Mouse (Mus musculus): Measurements from ENCODE around the gene Wdr38.
A peak's percentile ranks its signal among the peaks of the same experiment; 100 is the strongest.

The Wdr38 gene

DNA sequence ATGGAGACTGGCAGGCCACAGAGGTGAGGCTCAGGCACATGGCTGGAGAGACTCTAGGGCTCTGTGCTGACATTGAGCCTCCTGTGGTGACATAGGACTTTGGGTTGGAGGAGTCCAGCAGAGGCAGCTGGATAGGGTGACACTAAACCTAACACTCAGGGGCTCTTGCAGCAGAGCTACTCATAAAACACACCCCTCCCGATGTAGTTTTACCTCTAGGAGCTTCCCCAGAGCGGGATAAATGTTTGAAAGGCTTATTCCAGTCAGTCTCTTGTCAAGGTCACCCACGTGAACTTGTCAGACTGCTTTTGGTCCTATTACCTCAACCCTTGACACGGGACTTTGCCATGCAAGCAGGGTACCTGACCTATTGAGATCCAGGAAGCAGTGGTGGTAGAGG is 2.1 kb downstream of the Wdr38 start:
- DNase-seq, result no peak

DNA sequence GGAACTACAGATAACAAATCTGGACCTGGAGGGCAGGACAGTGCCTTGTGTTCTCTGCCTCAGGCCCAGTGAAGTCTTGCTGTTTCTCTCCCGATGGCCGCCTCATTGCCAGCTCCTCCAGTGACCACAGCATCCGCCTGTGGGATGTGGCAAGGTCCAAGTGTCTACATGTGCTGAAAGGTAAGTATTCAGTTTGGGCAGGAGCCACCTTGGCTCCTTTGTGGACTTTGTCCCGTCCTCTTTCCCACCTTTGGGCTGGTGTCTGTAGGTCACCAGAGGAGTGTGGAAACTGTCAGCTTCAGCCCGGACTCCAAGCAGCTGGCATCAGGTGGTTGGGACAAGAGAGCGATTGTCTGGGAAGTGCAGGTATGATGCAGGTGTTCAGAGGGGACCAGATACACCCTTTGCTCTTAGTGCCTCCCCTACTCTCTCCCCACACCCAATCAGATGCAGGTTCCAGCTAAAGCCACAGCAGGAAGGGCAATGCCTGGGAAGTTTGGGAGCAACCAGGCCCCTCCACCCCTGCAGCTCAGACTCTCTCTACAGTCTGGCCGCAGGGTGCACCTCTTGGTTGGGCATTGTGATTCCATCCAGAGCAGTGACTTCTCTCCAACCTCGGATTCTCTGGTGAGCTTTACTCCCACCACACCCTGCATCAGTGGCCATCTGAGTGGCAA is 2.8 kb downstream of the Wdr38 start:
- peak; percentile 89 for DNase-seq

DNA sequence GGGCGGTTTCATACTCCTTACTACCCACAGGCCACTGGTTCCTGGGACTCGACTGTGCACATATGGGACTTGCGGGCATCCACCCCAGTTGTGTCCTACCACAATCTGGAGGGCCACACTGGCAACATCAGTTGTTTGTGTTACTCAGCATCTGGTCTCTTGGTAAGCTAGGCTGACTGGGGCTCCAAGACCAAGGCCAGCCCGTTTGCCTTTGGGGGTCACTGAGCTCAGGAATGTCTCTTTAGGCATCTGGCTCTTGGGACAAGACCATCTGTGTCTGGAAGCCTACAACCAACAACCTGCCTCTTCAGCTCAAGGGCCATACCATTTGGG is 3.3 kb downstream of the Wdr38 start:
- peak; percentile 86 for DNase-seq

DNA sequence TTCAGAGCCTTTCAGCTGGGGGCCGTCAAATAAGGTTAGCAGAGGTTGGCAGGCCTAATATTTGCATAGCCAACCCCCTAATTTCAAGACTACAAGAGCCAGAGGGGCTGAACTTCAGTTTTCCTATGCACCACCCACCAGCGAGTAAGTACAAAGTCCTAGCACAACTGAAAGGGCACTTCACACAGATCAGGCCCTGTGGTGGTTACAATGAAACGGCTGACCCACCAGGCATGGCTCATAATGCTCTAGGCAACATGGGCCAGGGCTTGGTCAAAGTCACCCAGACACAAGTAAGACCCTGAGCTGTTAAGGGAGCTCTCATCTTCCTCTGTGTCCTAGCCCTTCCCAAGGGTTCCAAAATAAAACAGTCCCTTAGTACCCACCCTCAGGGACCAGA is 4.6 kb downstream of the Wdr38 start:
- peak; percentile 79 for DNase-seq

DNA sequence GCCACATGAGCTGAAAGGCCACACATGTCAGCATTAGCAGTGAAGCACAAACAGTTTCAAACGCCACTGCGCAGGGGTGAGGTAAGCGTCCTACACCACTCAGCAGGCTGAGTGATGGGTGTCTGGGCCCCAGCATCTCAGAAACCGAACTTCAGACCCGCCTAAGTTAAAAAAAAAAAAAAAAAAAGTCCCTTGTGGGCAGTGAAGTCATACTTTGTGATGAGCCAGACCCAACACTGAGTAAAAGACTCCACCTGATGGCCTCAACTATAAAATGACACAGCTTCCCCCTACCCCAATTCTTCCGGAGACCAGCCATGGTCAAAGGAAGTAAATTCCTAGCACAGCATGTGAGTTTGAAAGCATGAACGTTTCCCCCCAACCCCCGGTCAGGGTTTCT is 5.8 kb downstream of the Wdr38 start:
- no peak for DNase-seq

DNA sequence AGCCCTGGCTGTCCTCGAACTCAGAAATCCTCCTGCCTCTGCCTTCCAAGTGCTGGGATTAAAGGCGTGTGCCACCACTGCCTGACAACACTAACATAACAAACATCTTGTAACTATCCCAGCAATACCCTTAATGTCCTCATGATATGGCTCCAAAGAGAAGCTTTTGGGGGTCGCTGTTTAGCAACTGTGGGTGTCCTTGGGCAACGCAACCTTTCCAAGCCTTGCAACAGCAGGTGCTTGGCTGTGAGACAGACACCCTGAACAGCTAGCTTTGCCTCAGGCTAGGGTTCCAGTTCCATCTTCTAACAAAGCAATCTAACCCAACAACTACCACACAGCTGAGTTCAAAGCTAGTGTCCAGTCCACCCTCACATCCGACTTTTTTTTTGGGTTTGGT is 6.2 kb downstream of the Wdr38 start:
- DNase-seq, result peak; percentile 78

DNA sequence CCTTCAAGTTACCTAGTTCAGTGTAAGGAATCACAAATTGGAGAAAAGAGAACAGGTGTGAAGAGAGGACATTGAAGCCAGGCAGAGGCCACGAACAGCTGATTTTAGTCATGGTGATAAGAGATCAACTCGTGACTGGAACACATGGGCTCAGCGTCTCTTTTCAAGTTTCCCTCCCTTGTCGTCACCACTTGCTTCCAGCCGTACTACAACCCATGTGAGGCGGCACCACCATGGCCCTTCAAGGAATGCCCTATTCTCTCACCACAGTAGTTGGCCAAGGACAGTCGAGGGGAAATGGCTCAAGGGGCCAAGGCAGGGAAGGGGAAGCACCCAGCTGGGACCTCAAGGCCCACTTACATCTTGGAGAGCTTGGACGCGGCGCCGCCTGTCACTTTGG is 7.1 kb downstream of the Wdr38 start:
- no peak for DNase-seq

DNA sequence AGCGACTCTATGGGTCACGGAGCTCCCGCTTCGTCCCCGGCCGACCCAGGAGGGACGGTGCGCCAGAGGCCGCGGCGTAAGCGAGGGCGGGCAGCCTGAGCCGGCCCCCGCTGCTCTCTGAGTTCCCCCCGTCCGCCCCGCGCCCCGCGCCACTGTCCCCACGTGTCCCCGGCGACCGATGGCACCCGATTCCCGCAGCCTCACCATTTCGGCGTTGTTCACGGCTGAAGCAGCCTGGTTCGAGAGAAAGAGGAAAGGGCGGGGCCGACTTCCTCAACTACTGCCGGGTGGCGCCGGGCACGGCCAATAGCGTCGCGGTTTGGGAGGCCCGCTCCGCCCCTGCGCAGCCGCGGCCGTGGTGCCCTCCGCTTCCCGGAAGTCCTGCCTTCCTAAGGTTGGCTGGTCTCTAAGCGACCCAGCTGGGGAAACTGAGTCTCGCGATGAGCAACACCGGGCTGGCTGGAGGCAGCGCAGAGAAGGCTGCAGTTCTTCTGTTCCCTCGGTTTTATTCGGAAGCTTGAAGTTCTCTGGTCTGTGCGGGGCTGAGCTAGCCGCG is 7.7 kb downstream of the Wdr38 start, which contains the start of gene Arpc5l:
TSS of gene Arpc5l (plus strand) at position 469 of the 556 bp plus-strand sequence.
- peak; percentile 99 for DNase-seq

DNA sequence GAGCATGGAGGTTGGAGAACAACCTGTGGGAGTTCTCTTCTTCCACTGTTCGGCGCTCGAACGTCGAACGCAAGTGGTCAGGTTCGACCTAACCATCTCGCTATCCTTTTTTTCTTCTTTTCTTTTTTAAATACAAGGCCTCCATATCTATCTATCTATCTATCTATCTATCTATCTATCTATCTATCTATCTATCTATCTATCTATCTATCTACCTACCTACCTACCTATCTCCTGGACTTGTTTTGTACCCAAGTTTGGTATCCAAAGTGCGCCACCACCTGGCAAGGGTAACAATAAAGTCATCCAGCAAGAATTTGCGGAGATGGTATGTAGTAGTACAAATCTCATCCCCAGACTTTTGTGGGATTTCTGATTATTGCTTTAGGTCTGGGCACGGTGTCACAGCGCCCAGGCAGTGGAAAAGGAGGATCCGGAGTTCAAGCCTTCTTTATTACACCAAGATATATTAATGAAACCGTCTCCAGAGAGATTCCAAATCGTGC is 8.4 kb downstream of the Wdr38 start, which contains the start of gene Rpl35:
TSS of gene Rpl35 (minus strand) at position 51 of the 506 bp plus-strand sequence.
- peak; percentile 77 for DNase-seq

DNA sequence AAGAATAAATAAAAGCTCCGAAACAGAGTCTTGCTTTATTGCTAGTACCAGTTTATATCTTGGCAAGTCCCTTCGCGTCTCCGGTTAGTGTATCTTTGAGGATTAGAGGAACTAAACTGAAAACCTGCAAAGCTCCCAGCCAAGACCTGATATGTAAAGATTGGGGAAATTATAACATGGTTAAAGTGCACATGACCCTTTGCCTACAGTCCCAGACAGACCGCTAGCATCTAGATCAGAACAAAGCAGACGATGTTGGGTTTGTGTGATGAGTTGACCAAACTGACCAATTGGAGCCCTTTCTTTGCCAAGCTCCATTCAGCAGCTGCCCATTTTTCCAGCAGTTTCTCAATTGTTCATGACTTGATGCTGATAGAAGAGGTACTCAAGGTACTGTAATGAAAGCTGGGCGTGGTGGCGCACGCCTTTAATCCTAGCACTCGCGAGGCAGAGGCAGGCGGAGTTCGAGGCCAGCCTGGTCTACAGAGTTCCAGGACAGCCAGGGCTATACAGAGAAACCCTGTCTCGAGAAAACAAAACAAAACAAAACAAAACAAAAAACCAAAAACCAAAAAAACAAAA is 9.0 kb downstream of the Wdr38 start:
- peak; percentile 90 for DNase-seq

DNA sequence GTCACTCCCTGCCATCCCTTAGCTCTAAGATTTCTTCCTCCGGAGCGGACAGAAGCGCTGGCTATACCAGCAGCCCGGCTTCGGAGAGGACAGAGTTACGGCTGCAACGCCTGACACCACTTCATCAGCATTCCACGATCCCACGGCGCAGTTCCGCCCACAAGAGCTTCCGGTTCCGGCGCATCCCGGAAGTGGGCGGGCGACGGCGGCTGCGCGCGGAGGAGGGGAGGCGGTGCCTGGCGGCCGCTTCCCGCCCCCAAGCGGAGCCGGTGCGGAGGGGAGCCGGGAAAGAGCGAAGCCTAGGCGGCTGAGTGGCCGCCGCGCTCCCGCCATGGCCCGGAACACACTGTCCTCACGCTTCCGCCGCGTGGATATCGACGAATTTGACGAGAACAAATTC is 10.6 kb downstream of the Wdr38 start:
- DNase-seq, result peak; percentile 99

DNA sequence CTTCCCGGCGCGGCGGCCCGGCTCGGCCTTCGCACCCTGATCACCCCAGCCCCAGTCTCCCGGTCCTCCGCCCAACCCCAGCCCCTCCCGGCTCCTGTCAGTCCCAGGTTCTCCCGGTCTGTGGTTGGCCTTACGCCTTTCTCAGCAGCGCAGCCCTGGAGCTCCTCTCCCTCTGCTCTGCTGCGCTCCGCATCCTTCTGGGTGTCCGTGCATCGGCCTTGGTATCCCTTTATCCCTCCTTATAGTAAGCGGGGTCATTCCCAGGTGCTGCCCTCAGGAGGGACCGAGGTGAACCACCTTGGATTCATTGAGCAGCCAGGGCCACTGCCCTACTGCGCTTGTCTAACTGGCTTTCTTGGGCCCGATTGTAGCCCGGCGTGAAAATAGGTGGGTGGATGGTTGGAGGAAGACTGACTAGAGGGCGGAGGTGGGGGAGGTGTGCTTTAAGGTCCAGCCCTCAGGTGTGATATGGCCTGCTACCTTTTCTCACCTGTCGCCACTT is 11.1 kb downstream of the Wdr38 start:
- no peak for DNase-seq

DNA sequence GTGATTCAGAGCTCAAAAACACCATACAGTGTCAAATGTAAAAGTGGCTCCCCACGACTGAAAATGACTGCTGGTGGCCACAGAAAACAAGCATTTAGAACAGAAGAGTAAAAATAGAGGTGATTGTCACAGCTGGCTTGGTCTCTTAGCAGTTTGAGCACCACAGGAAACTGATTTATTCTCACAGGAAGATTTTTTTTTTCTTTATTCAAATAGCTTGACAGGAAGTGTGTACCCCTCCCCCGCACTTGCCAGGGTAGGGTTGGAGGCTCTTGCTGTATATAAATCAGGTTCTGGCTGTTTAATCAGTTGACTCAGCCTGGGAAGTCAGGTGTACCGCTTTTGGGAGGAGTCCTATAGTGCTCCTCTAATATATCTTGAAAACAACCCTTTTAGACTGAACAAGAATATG is 11.7 kb downstream of the Wdr38 start:
- peak; percentile 93 for DNase-seq

DNA sequence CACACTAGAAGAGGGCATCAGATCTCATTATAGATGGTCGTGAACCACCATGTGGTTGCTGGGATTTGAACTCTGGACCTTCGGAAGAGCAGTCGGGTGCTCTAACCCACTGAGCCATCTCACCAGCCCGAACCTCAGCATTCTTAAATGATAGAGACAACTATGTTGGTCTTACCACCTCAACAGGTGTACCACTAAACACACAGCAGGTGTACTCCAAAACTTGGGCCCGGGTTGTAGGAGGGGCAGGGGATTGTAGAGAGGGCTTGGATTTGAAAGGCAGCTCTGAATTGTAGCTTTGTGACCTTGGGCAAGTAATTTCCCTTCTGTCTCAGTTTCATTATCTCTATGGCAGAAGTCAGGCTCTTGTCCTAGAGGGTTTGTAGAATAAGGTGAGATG is 12.9 kb downstream of the Wdr38 start:
- peak; percentile 87 for DNase-seq

DNA sequence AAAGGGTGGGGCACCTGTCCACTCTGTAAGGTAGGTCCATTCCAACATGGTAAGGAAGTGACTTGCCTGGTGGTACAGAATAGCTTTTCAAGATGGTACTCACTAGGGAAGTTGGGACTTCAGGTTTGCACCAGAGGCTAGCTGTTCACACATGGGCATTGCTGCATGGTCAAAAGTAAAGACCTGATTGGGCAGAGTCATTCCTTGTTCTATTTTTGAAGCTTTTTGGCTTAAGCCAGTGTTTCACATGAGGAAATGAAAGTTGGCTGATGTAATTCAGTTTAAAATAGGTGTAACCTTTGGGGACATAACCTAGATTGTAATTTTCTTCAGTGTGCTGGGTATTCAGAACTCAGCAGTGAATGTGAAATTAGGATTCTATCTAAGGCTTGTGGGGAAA is 14.0 kb downstream of the Wdr38 start:
- peak; percentile 94 for DNase-seq

DNA sequence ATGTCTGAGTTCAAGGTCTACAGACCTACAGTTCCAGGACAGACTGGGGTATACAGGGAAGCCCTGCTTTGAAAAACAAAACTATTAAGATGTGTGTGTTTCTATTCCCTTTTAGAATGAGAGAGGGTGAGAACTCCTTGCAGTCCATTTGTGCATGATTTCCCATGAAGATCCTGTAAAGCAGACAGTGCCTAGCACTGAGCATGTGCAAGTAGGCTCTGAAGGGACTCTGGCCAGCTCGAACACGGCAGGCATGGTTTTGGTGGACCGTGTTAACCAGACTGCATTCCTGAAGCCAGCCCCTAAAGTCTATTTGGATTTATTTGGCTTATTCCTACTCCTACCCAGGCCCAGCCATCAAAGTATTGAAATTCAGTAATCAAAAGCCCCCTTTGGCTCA is 14.7 kb downstream of the Wdr38 start:
- DNase-seq, result peak; percentile 83

DNA sequence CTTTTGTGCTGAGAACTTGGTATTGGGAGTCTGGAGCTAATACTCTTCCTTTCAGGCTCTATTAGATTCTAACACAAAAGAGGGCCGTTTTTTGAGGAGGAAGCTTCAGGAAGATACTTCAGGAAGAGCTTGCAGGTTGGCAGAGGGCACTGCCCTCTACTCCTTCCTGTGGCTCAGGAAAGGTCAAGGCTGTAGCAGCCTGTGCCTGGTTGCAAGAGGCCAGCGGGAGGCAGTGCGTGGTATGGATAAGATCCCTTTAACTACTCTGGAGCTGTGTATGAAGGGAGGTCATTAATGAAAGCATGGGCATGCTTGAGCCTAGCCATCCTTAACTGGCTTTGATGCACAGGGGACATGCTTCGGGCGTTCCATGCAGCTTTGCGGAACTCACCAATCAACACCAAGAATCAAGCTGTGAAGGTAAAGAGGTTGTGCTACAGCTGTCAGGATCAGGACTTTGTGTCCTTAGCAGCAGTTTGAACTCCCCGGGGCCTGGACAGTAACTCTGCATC is 15.5 kb downstream of the Wdr38 start:
- peak; percentile 84 for DNase-seq

DNA sequence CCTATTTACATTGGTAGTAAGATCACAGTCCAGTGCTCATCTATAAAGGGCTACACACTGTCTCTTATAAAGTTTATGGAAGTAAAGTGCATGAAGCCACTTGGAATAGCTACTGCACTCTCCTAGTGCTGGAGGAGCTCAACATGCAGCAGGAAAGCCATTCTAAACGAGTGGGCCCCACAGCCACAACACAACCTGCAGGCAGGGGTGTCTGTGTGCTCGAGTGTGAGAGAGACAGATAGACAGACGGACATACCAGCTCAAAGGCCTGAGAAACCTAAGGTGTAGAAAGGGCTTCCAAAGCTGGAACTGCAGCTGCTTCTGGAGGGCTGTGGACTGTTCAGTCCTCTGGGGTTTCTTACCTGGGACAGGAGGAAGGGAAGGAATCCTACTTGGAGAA is 19.3 kb downstream of the Wdr38 start:
- DNase-seq, result no peak

DNA sequence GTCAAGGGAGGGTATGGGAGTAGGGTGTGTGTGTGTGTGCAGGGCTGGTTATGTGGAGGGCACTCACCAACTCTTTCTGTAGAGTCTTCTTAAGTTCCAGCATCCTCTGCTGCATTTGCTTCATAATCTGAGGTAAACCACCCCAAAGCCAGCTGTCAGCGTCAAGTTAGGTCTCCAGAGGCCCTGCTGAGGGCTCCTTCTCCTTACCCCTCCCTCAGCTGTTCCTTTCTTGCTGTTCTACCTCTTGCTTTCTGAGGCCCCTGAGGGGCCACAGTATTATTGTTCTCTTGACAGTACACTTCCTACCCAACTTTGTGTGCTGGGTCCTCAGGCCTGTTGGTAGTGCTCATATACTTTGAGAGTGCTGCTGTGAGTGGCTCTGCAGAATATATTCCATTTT is 22.7 kb downstream of the Wdr38 start:
- DNase-seq, result no peak

DNA sequence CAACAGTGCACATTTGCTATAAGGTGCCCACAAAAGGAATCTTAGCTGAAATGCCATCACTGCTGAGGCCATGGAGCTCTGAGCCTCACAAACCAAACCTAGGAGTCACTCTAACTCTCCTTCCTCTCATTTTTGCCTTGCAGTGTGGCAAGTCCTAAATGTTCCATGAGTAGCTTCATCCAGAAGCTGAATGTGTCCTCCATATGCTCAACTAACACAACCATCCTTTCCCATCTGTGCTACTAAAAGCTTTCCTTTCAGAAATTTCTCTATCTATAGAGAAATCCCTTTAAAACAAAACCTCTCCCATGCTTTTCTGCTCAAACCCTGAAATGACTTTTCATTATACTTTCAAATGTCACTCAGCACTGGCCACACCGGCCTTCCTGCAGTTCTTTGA is 34.3 kb downstream of the Wdr38 start:
- DNase-seq, result no peak

DNA sequence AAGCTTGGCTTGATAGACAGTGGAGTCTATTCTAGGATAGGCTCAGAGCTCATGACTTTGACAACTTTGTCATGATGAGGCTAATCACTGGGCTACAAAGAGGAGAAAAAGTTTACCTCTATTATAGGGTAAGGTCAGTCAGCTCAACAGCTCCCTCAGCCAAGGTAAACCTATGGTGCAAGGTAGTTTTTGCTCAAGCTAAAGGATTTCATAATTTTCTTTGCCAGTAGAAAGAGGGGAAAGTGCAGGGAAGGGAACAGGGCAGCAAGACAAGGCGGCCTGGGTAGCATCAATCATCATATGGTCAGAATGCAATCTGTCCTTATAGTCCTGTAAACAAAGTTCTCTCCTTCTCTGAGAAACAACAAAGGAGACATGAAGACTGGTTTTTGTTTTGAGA is 42.9 kb downstream of the Wdr38 start:
- peak; percentile 46 for DNase-seq

DNA sequence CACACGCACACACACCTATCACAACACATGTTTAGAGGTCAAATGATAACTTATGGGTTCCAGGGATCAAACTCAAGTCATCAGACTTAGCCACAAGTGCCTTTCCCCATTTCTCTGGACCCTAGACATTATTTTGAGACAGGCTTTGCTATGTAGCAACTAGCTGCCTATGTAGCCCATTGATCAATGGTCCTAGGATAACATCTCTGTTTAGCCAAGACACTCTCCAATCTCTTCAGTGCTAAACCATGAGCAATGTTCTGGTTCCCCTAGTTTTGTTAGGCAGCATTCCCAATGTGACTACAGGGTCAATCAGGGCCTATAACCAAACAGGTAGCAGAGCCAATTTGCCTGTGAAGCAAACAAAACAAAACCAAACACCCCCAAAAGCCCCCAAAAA is 51.2 kb downstream of the Wdr38 start:
- DNase-seq, result no peak
